Mouse (Mus musculus): ENCODE data around the gene Med15. TPM values are rescaled to one million over a fixed set of nuclear protein-coding genes. Genes with fewer than 3 reads are reported as not detected.

Med15 gene
- polyA plus RNA-seq (2014; fragmentation: Nextera tagmentation; extraction: Ambion mirVana) = 48.1 and 50.9 TPM in 2 replicates

DNA sequence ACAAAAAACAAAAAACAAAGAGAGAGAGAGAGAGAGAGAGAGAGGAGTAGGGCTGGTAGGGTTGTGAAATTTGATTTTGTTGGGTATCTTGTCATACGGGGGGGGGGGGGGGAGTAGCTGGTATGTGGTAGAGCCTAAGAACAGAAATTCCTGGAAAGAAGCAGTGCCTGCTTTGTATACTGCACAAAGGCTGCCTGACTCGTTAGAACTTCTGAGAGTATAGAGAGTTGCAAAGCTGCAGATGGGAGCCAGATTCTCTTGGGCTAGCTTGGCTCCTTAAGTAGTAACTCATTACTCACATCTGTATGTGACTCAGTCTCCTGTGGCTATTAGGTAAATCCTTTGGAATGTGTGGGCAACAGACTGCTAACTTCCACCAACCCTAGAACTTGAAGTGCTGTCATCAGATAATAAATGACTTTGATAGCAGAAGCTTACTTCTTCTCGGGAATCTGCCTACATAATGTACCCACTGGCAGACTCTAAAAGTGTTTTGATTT, at the start of gene Med15:
Med15 (minus strand) TSS at position 51 of the 500 bp plus-strand sequence.
- no peak for DNase-seq (ENCODE audit: low spot score)
- H3K9me3 ChIP-seq (ENCODE audit: control insufficient read depth, low read length) = no peaks in the 10 kb centered on the region
- 53% methylated on average over 3 of the region's 3 CpGs for WGBS
- H3K27me3 ChIP-seq (ENCODE audit: control insufficient read depth, insufficient read depth, low read length) = no peaks in the 10 kb centered on the region
- no peak within 1 kb of the TSS for H3K27ac ChIP-seq (ENCODE audit: low read depth, low read length)
- no peaks in the 10 kb centered on the region for H3K36me3 ChIP-seq (ENCODE audit: control insufficient read depth, insufficient read depth, low read length)
- no peak within 1 kb of the TSS for H3K4me2 ChIP-seq (ENCODE audit: low read depth, low read length, severe bottlenecking)
- H3K4me3 ChIP-seq (ENCODE audit: low read depth, low read length) = no peak within 1 kb of the TSS
- H3K4me1 ChIP-seq (replicated peaks; ENCODE audit: control insufficient read depth, insufficient read depth, low read length) = no peaks in the 10 kb centered on the region
- ATAC-seq (replicated peaks; ENCODE audit: low FRiP score) = no peak
- no peak within 1 kb of the TSS for H3K9ac ChIP-seq (ENCODE audit: low read length)

DNA sequence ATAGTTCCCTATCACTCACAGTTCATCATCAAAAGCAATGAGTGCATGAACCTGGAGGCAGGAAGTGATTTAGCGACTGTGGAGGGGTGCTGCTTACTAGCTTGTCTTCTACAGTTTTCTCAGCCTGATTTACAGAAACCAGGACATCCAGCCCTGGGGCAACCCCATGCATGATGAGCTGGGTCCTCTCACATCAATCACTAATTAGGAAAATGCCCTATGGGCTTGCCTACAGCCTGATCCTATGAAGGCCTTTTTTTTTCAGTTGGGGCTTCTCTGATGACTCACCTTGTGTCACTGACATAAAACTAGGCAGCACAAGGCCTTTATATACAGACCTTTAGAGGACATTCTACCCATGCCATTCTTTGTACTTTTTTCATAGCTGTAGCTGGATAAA, 47.0 kb upstream of the Med15 start:
- ATAC-seq (replicated peaks; ENCODE audit: low FRiP score) = no peak

GRCm38 (mm10) chr16:17778223-17778622, 45.5 kb upstream of the Med15 start:
- Histone ChIP-seq H3K36me3 (ENCODE audit: control insufficient read depth, insufficient read depth, low read length) (no peaks in the 10 kb centered on the region), H3K27ac (ENCODE audit: low read depth, low read length) (no peak overlapping the region), H3K9ac (ENCODE audit: low read length) (no peak overlapping the region), H3K4me2 (ENCODE audit: low read depth, low read length, severe bottlenecking) (no peak overlapping the region), H3K4me1 (replicated peaks; ENCODE audit: control insufficient read depth, insufficient read depth, low read length) (no peaks in the 10 kb centered on the region), H3K9me3 (ENCODE audit: control insufficient read depth, low read length) (no peaks in the 10 kb centered on the region), H3K27me3 (ENCODE audit: control insufficient read depth, insufficient read depth, low read length) (no peaks in the 10 kb centered on the region), H3K4me3 (ENCODE audit: low read depth, low read length) (no peak overlapping the region)
- no peak for DNase-seq (ENCODE audit: low spot score)
- ATAC-seq (replicated peaks; ENCODE audit: low FRiP score) = no peak
- WGBS = 93% methylated on average over 4 of the region's 4 CpGs

More for the DNA sequence above, 47.0 kb upstream of the Med15 start:
- H3K9me3 ChIP-seq (ENCODE audit: control insufficient read depth, low read length) = no peaks in the 10 kb centered on the region
- no peaks in the 10 kb centered on the region for H3K27me3 ChIP-seq (ENCODE audit: control insufficient read depth, insufficient read depth, low read length)
- 94% methylated on average over 1 of the region's 1 CpGs for WGBS
- H3K4me1 ChIP-seq (replicated peaks; ENCODE audit: control insufficient read depth, insufficient read depth, low read length) = no peaks in the 10 kb centered on the region
- H3K9ac ChIP-seq (ENCODE audit: low read length) = no peak overlapping the region
- H3K36me3 ChIP-seq (ENCODE audit: control insufficient read depth, insufficient read depth, low read length) = no peaks in the 10 kb centered on the region
- no peak overlapping the region for H3K27ac ChIP-seq (ENCODE audit: low read depth, low read length)
- H3K4me3 ChIP-seq (ENCODE audit: low read depth, low read length) = no peak overlapping the region
- H3K4me2 ChIP-seq (ENCODE audit: low read depth, low read length, severe bottlenecking) = no peak overlapping the region
- DNase-seq (ENCODE audit: low spot score) = no peak

- H3K4me3 ChIP-seq (ENCODE audit: low read depth, low read length) = no peak overlapping the region
- H3K27ac ChIP-seq (ENCODE audit: low read depth, low read length) = no peak overlapping the region
- ATAC-seq (replicated peaks; ENCODE audit: low FRiP score) (no peak), DNase-seq (ENCODE audit: low spot score) (peak; percentile 70)
- no peak overlapping the region for H3K9ac ChIP-seq (ENCODE audit: low read length)
- H3K36me3 ChIP-seq (ENCODE audit: control insufficient read depth, insufficient read depth, low read length) = no peaks in the 10 kb centered on the region
- no peak overlapping the region for H3K4me2 ChIP-seq (ENCODE audit: low read depth, low read length, severe bottlenecking)
- H3K27me3 ChIP-seq (ENCODE audit: control insufficient read depth, insufficient read depth, low read length) = no peaks in the 10 kb centered on the region
- 61% methylated on average over 11 of the region's 11 CpGs for WGBS
- H3K4me1 ChIP-seq (replicated peaks; ENCODE audit: control insufficient read depth, insufficient read depth, low read length) = no peaks in the 10 kb centered on the region
- no peaks in the 10 kb centered on the region for H3K9me3 ChIP-seq (ENCODE audit: control insufficient read depth, low read length)
Observed at GRCm38 (mm10) chr16:17776828-17777227, 44.1 kb upstream of the Med15 start.

GRCm38 (mm10) chr16:17771117-17771865, 38.6 kb upstream of the Med15 start:
- H3K4me1 ChIP-seq (replicated peaks; ENCODE audit: control insufficient read depth, insufficient read depth, low read length) = no peaks in the 10 kb centered on the region
- H3K4me3 ChIP-seq (ENCODE audit: low read depth, low read length) = no peak overlapping the region
- no peak for ATAC-seq (replicated peaks; ENCODE audit: low FRiP score)
- 82% methylated on average over 4 of the region's 4 CpGs for WGBS
- no peaks in the 10 kb centered on the region for H3K36me3 ChIP-seq (ENCODE audit: control insufficient read depth, insufficient read depth, low read length)
- no peak overlapping the region for H3K4me2 ChIP-seq (ENCODE audit: low read depth, low read length, severe bottlenecking)
- no peak overlapping the region for H3K9ac ChIP-seq (ENCODE audit: low read length)
- H3K27ac ChIP-seq (ENCODE audit: low read depth, low read length) = no peak overlapping the region
- DNase-seq (ENCODE audit: low spot score) = no peak
- no peaks in the 10 kb centered on the region for H3K9me3 ChIP-seq (ENCODE audit: control insufficient read depth, low read length)
- no peaks in the 10 kb centered on the region for H3K27me3 ChIP-seq (ENCODE audit: control insufficient read depth, insufficient read depth, low read length)

GRCm38 (mm10) chr16:17768834-17769233, 36.1 kb upstream of the Med15 start:
- Histone ChIP-seq H3K4me1 (replicated peaks; ENCODE audit: control insufficient read depth, insufficient read depth, low read length) (no peaks in the 10 kb centered on the region), H3K4me2 (ENCODE audit: low read depth, low read length, severe bottlenecking) (no peak overlapping the region), H3K36me3 (ENCODE audit: control insufficient read depth, insufficient read depth, low read length) (no peaks in the 10 kb centered on the region; the same call in 1 of the 2 replicates), H3K27me3 (ENCODE audit: control insufficient read depth, insufficient read depth, low read length) (no peaks in the 10 kb centered on the region), H3K9me3 (ENCODE audit: control insufficient read depth, low read length) (no peaks in the 10 kb centered on the region), H3K9ac (ENCODE audit: low read length) (no peak overlapping the region), H3K4me3 (ENCODE audit: low read depth, low read length) (no peak overlapping the region), H3K27ac (ENCODE audit: low read depth, low read length) (no peak overlapping the region)
- 88% methylated on average over 7 of the region's 7 CpGs for WGBS
- ATAC-seq (replicated peaks; ENCODE audit: low FRiP score) = no peak
- no peak for DNase-seq (ENCODE audit: low spot score)

GRCm38 (mm10) chr16:17764108-17764511, 31.4 kb upstream of the Med15 start:
- Histone ChIP-seq H3K4me2 (ENCODE audit: low read depth, low read length, severe bottlenecking) (no peak overlapping the region), H3K27me3 (ENCODE audit: control insufficient read depth, insufficient read depth, low read length) (no peaks in the 10 kb centered on the region), H3K9ac (ENCODE audit: low read length) (no peak overlapping the region), H3K4me3 (ENCODE audit: low read depth, low read length) (no peak overlapping the region), H3K4me1 (replicated peaks; ENCODE audit: control insufficient read depth, insufficient read depth, low read length) (0 out of 2 replicates have a peak, but pooled peaks cover 2% of the 10 kb centered on the region), H3K36me3 (ENCODE audit: control insufficient read depth, insufficient read depth, low read length) (no peaks in the 10 kb centered on the region; the same call in 1 of the 2 replicates), H3K9me3 (ENCODE audit: control insufficient read depth, low read length) (no peaks in the 10 kb centered on the region), H3K27ac (ENCODE audit: low read depth, low read length) (no peak overlapping the region)
- 94% methylated on average over 4 of the region's 4 CpGs for WGBS
- ATAC-seq (replicated peaks; ENCODE audit: low FRiP score) = no peak
- no peak for DNase-seq (ENCODE audit: low spot score)

GRCm38 (mm10) chr16:17761074-17761473, 28.4 kb upstream of the Med15 start:
- H3K9me3 ChIP-seq (ENCODE audit: control insufficient read depth, low read length) = no peaks in the 10 kb centered on the region
- no peak overlapping the region for H3K4me2 ChIP-seq (ENCODE audit: low read depth, low read length, severe bottlenecking)
- DNase-seq (ENCODE audit: low spot score) = no peak
- H3K4me3 ChIP-seq (ENCODE audit: low read depth, low read length) = no peak overlapping the region
- no peak overlapping the region for H3K27ac ChIP-seq (ENCODE audit: low read depth, low read length)
- H3K4me1 ChIP-seq (replicated peaks; ENCODE audit: control insufficient read depth, insufficient read depth, low read length) = 0 out of 2 replicates have a peak, but pooled peaks cover 2% of the 10 kb centered on the region
- H3K9ac ChIP-seq (ENCODE audit: low read length) = no peak overlapping the region
- no peaks in the 10 kb centered on the region; the same call in 1 of the 2 replicates for H3K27me3 ChIP-seq (ENCODE audit: control insufficient read depth, insufficient read depth, low read length)
- no peak for ATAC-seq (replicated peaks; ENCODE audit: low FRiP score)
- no peaks in the 10 kb centered on the region; the same call in 1 of the 2 replicates for H3K36me3 ChIP-seq (ENCODE audit: control insufficient read depth, insufficient read depth, low read length)
- WGBS = 83% methylated on average over 1 of the region's 1 CpGs

All from forebrain, embryonic 11.5 days (tissue).